Mouse (Mus musculus) right cerebral cortex, postnatal 10 days (tissue): ENCODE data around the gene Clec16a.
A peak's percentile ranks its signal among the peaks of the same experiment; 100 is the strongest.

ENCODE experiments used
- DNase-seq, 2 experiments: peaks; one replicate each; pipeline ENCODE4 v3.0.0; 2021; ENCODE audit warnings: low spot score in 2 of 2

Clec16a gene

GRCm38 (mm10) chr16:10642857-10643633, 97.9 kb downstream of the Clec16a start:
- DNase-seq = no peak

- DNase-seq = no peak
Measured at GRCm38 (mm10) chr16:10644238-10644637, 99.1 kb downstream of the Clec16a start.

DNA sequence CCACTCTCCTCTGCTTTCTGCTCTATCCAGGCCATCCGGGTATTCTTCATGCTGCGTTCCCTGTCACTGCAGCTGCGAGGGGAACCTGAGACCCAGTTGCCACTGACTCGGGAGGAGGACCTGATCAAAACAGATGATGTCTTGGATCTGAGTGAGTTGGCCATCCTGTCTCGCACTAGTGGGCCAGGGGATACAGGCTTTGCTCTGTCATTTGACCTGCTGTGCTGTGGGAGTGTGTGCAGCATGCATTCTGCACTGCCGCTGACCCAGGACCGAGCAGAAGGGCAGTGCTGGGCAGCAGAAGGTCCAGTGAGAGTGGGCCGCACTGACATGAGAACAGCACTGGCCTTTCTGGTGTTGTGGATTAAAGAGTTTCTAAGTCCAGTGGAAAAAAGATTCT, 99.6 kb downstream of the Clec16a start:
- DNase-seq = no peak

DNA sequence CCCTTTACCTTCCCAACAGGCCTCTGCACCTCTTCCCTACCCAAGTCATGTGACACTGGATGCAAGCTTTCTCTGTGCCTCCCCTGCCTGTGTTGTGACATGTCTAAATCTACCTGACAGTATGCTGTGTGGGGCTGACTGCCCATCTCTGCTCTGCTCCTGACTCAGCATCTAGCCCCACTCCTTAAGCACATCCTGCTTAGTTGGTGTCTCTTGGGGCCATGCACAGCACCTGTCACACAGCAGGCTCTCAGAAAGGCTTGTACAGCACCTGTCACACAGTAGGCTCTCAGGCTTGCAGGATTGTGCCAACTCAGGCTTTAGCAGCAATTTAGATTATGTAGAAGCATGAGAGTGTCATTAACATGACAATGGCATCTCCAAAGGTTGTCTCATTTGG, 106.7 kb downstream of the Clec16a start:
- DNase-seq = no peak

GRCm38 (mm10) chr16:10652935-10653334, 107.8 kb downstream of the Clec16a start:
- DNase-seq = no peak

- DNase-seq = no peak
Measured at GRCm38 (mm10) chr16:10655236-10655635, 110.1 kb downstream of the Clec16a start.

GRCm38 (mm10) chr16:10655926-10656325, 110.8 kb downstream of the Clec16a start:
- DNase-seq = no peak

DNA sequence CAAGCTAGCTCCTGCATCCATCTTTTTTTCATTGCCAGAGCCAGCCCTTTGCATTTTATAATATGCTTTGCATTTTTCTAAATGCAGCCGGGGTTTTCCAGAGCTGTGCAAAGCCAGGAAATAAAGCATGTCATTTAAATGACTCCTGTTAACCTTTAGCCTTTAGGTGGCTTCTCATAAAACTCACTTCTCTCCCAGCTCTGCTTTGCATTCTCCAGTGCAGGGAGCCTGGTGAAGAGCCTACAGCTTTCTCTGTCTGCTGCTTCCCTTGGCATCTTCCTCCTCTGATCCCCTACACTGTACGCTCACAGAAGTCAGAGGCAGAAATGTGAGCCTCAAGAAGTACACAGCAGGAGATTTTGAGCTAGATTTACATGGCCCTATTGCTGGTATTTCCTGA, 111.3 kb downstream of the Clec16a start:
- no peak for DNase-seq

DNA sequence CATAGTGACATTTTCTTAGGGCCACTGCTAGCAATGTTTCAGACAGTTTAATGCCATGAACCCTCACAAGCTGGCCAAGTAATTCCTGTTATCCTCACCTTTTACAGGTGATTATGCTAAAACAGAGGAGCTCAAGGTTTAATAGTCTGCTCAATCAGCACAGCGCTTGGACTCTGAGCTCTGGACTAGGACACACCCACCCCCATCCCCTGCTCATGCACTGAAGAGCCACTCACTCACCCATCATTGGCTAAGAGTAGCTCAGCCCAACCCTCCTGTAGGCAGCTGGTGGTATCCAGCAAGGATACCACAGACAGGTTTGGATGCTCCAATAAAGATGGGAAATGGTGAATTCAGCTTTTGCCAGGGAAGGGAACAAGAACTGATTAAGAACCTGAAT, 111.8 kb downstream of the Clec16a start:
- no peak for DNase-seq

GRCm38 (mm10) chr16:10659211-10659610, 114.1 kb downstream of the Clec16a start:
- no peak for DNase-seq

DNA sequence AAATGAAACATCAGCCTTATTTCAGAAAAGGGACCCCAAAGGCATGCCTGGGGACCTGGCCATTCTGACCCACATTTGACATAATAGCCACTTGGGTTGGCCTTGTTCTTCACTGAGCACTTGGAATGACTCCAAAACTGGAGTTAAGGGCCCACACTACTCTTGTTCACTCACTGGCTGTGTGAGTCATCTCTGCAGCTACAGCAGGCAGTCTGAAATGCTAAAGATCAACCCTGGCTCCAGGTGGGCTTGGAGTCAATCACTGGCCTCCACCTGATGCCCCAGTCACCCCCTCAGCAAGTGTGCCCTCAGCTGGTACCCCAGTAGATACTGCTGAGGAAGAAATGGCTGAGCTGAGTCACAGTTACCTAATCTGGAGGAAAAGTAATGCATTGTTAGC, 115.4 kb downstream of the Clec16a start:
- no peak for DNase-seq

DNA sequence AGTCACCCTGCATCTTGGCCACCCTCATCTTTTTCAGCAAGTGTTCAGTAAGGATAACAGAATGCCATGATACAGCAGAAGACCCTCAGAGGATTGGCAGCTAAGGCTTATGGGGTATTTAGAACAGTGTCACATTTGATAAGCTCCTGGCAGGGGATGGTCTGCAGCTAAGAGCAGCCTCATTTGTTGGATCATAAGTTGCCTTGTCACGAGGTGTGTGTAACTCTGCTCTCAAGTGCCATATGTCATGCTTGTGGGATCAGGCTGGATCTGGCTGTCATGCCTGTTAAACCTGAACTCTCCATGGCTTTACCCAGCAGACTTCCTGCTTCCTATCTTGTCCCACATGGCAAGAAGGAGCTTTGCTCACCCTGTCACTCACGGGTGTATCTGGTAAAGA, 116.2 kb downstream of the Clec16a start:
- DNase-seq = no peak

DNA sequence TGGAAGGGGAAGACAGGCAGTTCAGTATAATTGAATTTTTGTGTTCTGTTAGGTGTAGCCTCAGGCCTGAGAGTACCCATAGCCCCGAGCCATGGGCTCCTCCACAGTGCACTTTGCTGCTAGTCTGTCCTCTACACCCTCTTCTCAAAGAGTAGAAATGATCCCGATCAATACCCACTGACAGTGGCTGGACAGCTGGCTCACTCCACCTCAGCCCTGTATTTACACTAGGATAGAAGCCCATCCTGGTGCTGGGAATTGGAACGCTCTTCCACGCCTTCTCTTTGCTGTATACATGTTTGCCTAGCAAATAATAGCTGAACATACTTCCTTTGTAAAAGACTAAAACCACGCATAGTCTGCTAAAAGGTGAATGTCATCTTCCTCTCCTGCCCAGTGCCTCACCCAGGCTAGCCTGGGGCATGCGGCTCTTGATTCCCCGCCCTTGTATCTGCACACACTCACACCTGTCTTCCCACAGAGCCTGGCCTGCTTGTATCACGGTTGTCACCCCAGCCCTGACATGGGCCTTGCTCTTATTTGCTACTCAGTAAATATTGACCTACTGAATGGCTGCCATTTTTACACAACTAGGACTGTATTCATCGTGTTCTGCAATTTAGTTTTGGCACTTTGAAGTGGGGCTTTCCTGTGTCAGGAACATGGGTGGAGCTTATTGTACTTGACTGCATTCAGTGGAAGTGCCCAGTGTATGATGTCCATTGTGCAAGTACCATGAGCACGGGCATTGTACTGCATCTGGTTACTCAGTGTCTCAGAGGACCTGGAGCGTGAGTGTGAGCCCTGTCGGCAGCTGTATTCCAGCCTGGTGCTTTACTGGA, 119.0 kb downstream of the Clec16a start:
- no peak for DNase-seq

DNA sequence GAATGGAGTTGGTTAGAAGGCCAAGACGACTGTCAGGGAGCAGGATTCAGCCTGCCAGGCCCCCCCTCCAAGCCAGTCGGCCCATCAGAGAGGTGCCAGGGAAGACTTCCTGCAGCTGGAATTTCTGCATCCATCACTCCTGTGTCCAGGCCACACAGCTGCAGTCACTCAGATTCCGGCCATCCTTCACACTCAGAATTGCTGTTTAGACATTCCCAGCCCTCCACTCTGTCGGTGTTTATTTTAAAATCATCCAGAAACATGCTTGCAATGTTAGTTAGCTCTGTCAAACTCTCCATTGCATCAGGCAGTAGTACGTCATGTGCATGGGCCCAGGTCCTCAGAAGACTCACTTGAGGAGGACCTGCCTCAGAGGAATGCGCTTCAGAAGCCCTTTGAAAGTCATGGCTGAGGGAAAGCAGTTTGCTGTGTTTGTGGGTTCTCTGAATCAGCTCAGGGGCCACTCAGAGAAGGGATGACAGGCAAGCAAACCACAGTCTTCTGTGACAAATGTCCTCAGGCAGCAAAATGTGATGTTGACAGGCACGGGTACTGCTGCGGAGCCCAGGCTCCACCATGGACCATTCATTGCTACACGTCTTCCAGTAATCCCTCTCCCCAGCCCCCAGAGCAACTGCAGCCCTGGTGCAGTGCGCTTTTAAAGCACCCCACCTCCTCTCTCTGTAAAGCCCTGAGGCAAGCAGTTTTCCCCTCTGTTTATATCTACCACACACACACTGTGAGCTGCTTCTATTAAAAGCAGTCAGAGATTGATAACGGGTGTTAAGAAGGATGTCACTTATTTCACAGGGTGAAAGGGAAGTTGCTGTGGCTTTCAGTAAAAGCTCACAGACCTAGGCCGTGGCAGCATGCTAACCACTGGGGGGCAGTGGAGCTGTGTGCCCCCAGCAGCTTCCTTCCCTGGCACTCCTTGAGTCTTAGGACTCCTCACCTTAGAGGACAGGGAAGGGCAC, 120.1 kb downstream of the Clec16a start:
- peak; percentile 53 for DNase-seq

DNA sequence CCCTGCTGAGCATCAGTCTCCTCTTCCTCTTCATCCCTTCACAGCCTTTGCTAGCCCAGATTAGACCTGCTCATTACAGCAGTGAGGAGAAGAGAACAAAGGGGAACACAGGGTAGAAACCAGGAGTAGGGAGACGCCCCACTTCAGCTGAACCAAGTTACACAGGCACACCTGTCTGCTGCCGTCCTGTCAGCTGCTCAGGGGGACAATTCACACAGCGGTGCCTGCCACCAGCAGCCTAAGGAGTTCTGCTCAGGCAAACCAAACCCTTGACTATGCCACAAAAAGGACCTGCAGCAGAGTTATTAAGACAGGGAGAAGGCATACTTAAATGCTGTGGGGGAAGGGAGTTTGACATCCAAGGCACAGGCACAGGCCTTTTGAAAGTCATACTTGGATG, 121.6 kb downstream of the Clec16a start:
- no peak for DNase-seq

DNA sequence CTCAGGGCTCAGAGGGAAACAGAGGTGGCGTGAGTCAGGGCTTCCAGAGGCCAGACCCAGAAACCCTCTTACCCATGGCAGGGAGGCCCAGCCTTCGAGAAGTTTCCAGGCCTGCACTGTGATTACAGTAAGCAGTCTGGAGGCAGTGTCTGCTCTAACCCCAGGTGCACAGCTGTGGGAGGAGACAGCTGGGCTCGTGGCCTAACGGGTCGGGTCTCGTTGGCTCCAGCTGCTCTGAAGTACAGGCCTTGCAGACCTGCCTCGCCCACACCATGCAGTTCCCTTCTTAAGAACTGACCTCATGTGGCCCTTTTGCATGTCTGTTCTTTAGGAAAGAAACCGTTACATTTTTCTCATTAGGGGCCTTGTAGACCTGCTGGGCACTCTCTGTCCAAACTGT, 123.3 kb downstream of the Clec16a start:
- no peak for DNase-seq

- no peak for DNase-seq
Measured at GRCm38 (mm10) chr16:10668991-10669703, 124.0 kb downstream of the Clec16a start.

- no peak for DNase-seq
Measured at GRCm38 (mm10) chr16:10669936-10670335, 124.8 kb downstream of the Clec16a start.

DNA sequence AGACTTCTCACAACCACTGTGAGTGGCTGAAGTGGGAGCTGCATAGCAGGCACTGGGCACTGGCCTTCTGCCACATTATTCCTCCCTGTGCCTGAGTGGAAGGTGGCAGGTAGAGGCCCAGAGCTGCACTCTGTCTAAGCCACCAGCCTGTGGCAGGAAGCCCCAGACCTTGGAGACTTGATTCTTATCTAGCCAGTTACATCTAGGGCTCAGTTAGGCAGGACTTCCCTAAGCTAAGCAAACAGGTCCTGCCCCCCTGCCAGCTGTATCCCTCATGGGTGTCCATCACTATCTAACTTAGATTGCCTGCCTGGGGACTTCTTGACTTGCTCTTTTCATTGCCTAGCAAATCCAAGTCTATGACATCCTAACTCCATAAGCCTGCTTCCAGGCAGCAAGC, 127.4 kb downstream of the Clec16a start:
- DNase-seq = no peak

- no peak for DNase-seq
Measured at GRCm38 (mm10) chr16:10674020-10674419, 128.9 kb downstream of the Clec16a start.

DNA sequence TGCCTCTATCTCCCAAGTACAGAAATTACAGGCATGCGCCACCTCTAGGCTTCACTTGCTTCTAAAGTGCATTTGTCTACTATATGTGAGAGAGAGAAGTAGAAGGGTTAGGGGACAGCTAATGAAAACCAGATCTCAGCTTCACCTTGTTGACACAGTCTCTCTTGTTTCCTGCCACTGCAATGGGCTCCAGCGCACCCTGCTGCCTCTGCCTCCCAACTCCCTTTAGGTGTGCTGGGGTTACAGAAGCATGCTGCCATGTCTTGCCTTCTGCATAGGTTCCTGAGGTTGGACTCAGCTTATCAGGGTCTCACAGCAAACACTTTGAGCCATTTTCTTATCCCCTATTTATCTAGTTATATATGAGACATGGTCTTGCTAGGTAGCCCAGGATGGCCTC, 129.8 kb downstream of the Clec16a start:
- no peak for DNase-seq
